25 mouse cellular contexts compared by ENCODE assay signal in genomic region chr13:46718893-46719400, GRCm38 (mm10). TPM values are rescaled to one million over a fixed set of nuclear protein-coding genes. Genes with fewer than 3 reads are reported as not detected.
A peak's percentile ranks its signal among the peaks of the same experiment; 100 is the strongest.
DNase-seq lines count a peak whose midpoint lies in the region; ATAC-seq lines count a peak whose summit lies in the region.
"Had no signal": no experiment of that assay in that cellular context is flagged by ENCODE, and none has a peak within 500 bp of the region (broad histone marks: within the 10 kb centered on the region; RNA-seq: fewer than 3 reads in every experiment).

No protein-coding gene starts in this region.

- intact Hi-C loops in heart, postnatal 14 days (cut with DNase I), result no loop called here

- peak overlapping the region; percentile 53 for H3K9ac ChIP-seq in liver, embryonic 13.5 days
- H3K9ac ChIP-seq: heart, embryonic 15.5 days; hindbrain, embryonic 15.5 days; neural tube, embryonic 12.5 days had no signal

- H3K36me3 ChIP-seq in liver, embryonic 13.5 days, result peaks cover 33% of the 10 kb centered on the region
- H3K36me3 ChIP-seq: hindbrain, embryonic 15.5 days had no signal

- ATAC-seq in liver, embryonic 13.5 days (ENCODE audit: low read depth), result no peak
- ATAC-seq in common myeloid progenitor, adult 5-6 weeks (replicated peaks; ENCODE audit: low read depth, poor library complexity, severe bottlenecking), result 0 out of 2 replicates have a peak, but pooled peaks have one; percentile 5
- ATAC-seq: forebrain, embryonic 16.5 days; intestine, embryonic 16.5 days had no signal

- peak overlapping the region; percentile 29; the same call in 1 of the 2 replicates for H3K4me2 ChIP-seq in liver, embryonic 13.5 days
- H3K4me2 ChIP-seq: heart, embryonic 15.5 days; hindbrain, embryonic 15.5 days; neural tube, embryonic 12.5 days had no signal

- H3K9me3 ChIP-seq in liver, embryonic 13.5 days (replicated peaks), result no peaks in the 10 kb centered on the region
- H3K9me3 ChIP-seq: embryonic facial prominence, embryonic 10.5 days; heart, embryonic 15.5 days; hindbrain, embryonic 15.5 days; neural tube, embryonic 12.5 days had no signal

- H3K4me3 ChIP-seq in liver, embryonic 13.5 days (replicated peaks), result no peak overlapping the region
- H3K4me3 ChIP-seq: embryonic facial prominence, embryonic 10.5 days; heart, embryonic 15.5 days; hindbrain, embryonic 15.5 days; layer of hippocampus, adult 2 months; neural tube, embryonic 12.5 days had no signal

- H3K4me1 ChIP-seq in liver, embryonic 13.5 days (replicated peaks), result peaks cover 68% of the 10 kb centered on the region
- H3K4me1 ChIP-seq: embryonic facial prominence, embryonic 10.5 days; neural tube, embryonic 12.5 days had no signal

- H3K27me3 ChIP-seq in liver, embryonic 13.5 days, result no peaks in the 10 kb centered on the region
- H3K27me3 ChIP-seq: heart, embryonic 15.5 days; hindbrain, embryonic 15.5 days; neural tube, embryonic 12.5 days had no signal

- WGBS in liver, embryonic 13.5 days (ENCODE audit: insufficient replicate concordance), result 55% methylated on average over 5 of the region's 5 CpGs

- peak overlapping the region; percentile 53; the same call in 1 of the 2 replicates for H3K27ac ChIP-seq in liver, embryonic 13.5 days
- H3K27ac ChIP-seq: embryonic facial prominence, embryonic 10.5 days; heart, embryonic 15.5 days; hindbrain, embryonic 15.5 days; layer of hippocampus, adult 2 months; neural tube, embryonic 12.5 days; stomach, postnatal 0 days had no signal

- DNase-seq in liver, embryonic 13.5 days, result no peak
- DNase-seq in liver, result no peak
- peak; percentile 35 for DNase-seq in CD4-positive helper T cell, adult 2 months (ENCODE audit: low read depth, low spot score)
- DNase-seq in naive thymus-derived CD4-positive, alpha-beta T cell, adult 2 months (ENCODE audit: low read depth), result peak; percentile 41
- no peak for DNase-seq in layer of hippocampus, adult 9-10 months (ENCODE audit: low spot score)
- no peak for DNase-seq in heart, postnatal 14 days
- no peak for DNase-seq in right cerebral cortex, postnatal 25 days
- DNase-seq: adrenal gland, postnatal 14 days; cerebellum, adult 9-11 months; gastrocnemius, postnatal 14 days; heart, postnatal 4 days; kidney, postnatal 25 days; layer of hippocampus, postnatal 36 days; lung, adult 2 months; midbrain, embryonic 14.5 days; right cerebral cortex, postnatal 4 days had no signal

RNA-seq across cellular contexts. Expression of gene Nup153, which starts 8.8 kb away (rescaled TPM):
- 18.6 and 20.7 TPM in 2 replicates for polyA plus RNA-seq in liver, embryonic 13.5 days (2015; fragmentation: Nextera tagmentation; extraction: Ambion mirVana)
- total RNA-seq in common myeloid progenitor, adult 5-6 weeks (2017), result 155 and 190 TPM in 2 replicates
- 10 to 100 TPM; 36.9 to 37.9 TPM for total RNA-seq in heart, postnatal 14 days (2021)

RNA-seq across cellular contexts. Expression of gene Fam8a1, which starts 49.6 kb away (rescaled TPM):
- polyA plus RNA-seq in liver, embryonic 13.5 days (2015; fragmentation: Nextera tagmentation; extraction: Ambion mirVana), result 3.0 TPM in 2 replicates
- total RNA-seq in common myeloid progenitor, adult 5-6 weeks (2017), result 9.9 and 13.8 TPM in 2 replicates
- total RNA-seq in heart, postnatal 14 days (2021), result 10 to 100 TPM; 37.3 to 38.5 TPM

Comparison
In these comparisons a context has a peak if more than half of its experiments do, and no peak if none do; other contexts are left out.
1. DNase-seq: peak in CD4-positive helper T cell, adult 2 months (single experiment) and naive thymus-derived CD4-positive, alpha-beta T cell, adult 2 months (single experiment); none in liver, embryonic 13.5 days (single experiment), liver (single experiment), layer of hippocampus, adult 9-10 months (single experiment), heart, postnatal 14 days (0 of 2) and right cerebral cortex, postnatal 25 days (single experiment).